Mouse (Mus musculus) ZHBTc4 (cell line): ENCODE measurements around the gene Olfr1303.

ENCODE experiments used
- DNase-seq: peaks from one replicate; pipeline ENCODE4 v3.0.0-alpha.2; 2011; ENCODE audit warnings: low read depth, low spot score

Olfr1303 gene

DNA sequence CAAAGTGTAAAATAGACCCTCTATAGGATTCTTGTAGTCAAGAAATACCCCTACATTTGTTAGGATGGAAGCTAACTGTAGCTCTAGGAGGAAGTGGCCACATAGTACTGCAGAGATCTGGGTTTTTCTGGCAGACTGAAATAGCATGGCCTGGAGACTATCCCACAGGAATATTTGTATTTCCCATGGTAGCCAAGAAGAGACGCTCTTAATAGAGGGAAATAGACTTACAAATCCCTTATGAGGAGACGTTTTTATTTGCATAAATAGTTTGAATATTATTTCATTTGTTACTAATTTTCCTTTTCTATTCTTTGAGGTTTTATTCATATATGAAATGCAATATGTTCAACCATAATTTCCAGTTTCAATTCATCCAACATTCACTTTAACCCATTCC lies at the start of gene Olfr1303:
TSS of gene Olfr1303 (minus strand) at position 101 of the 400 bp plus-strand sequence.
- no peak for DNase-seq

GRCm38 (mm10) chr2:111812936-111813335 lies 7.2 kb downstream of the Olfr1303 start:
- DNase-seq, result no peak

DNA sequence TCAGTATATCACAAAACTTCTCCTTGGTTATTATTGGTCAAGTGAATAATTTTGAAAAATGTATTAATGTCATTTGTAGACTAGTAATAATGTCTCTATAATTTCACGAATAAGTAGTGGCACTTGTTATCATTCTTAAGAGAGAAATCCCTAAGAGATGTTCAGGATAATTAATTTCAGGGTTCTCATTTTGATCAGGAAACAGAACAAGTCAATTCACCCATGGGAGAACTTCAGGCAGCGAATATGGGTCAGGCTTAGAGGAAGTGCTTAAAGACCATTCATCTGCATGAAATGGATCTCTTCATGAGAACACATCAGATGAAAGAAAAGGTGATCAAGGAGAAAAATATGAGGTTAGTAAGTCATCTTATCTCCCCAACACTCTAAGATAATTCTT lies 43.0 kb downstream of the Olfr1303 start, which contains the start of gene Olfr1302:
TSS of gene Olfr1302 (plus strand) at position 301 of the 400 bp plus-strand sequence.
- no peak for DNase-seq
